Mouse (Mus musculus) intestine, embryonic 14.5 days (tissue): ENCODE data around the gene Fgf14. TPM values are rescaled to one million over a fixed set of nuclear protein-coding genes. Genes with fewer than 3 reads are reported as not detected.

Experiments used
- ATAC-seq: fragments of 200-750 bp; cut with Nextera tagmentation; replicated peaks from 2 replicates; pipeline ENCODE4 v1.8.0; 2017; ENCODE audit warnings: low read depth, moderate number of reproducible peaks, moderate TSS enrichment, moderate library complexity; ENCODE audit not compliant: low FRiP score, low TSS enrichment
- DNase-seq: peaks from one replicate; pipeline ENCODE4 v3.0.0-alpha.2; 2018; ENCODE audit warnings: low spot score
- H3K27ac ChIP-seq: fragments of 300-500 bp; sonication (generic); 2 replicates; pipeline ENCODE4 v1.5.1; 2014; ENCODE audit warnings: low read depth, mild to moderate bottlenecking, control low read depth
- H3K27me3 ChIP-seq: fragments of 300-500 bp; sonication (generic); replicated peaks from 2 replicates; pipeline ENCODE4 v1.6.1; 2014; ENCODE audit warnings: low read length, control low read depth; ENCODE audit not compliant: control insufficient read depth, insufficient read depth
- H3K36me3 ChIP-seq: fragments of 300-500 bp; sonication (generic); 2 replicates; pipeline ENCODE4 v1.6.1; 2014; ENCODE audit warnings: low read length, control low read depth; ENCODE audit not compliant: control insufficient read depth, insufficient read depth
- H3K4me1 ChIP-seq: fragments of 300-500 bp; sonication (generic); replicated peaks from 2 replicates; pipeline ENCODE4 v1.6.1; 2014; ENCODE audit warnings: low read length, control low read depth, mixed read lengths; ENCODE audit not compliant: control insufficient read depth, insufficient read depth
- H3K4me2 ChIP-seq: fragments of 300-500 bp; sonication (generic); 2 replicates; pipeline ENCODE4 v1.6.1; 2014; ENCODE audit warnings: low read length
- H3K4me3 ChIP-seq: fragments of 300-500 bp; sonication (generic); 2 replicates; pipeline ENCODE4 v1.5.1; 2014; ENCODE audit warnings: low read depth, low read length, control low read depth, mixed read lengths
- H3K9ac ChIP-seq: fragments of 300-500 bp; sonication (generic); 2 replicates; pipeline ENCODE4 v1.6.1; 2014; ENCODE audit warnings: mild to moderate bottlenecking, low read length
- H3K9me3 ChIP-seq: fragments of 300-500 bp; sonication (generic); 2 replicates; pipeline ENCODE4 v1.6.1; 2016; ENCODE audit warnings: low read length, control low read depth; ENCODE audit not compliant: control insufficient read depth
- WGBS: fragments of 180-500 bp; shearing (Covaris S2); extraction: QIAGEN DNeasy Blood & Tissue Kit; methylation state at CpG from one replicate; pipeline ENCODE4 v1.1.7; 2014; 5-methylcytosine and 5-hydroxymethylcytosine counted together
- polyA plus RNA-seq: library from polyadenylated mRNA; unstranded; fragments of >200 nt; fragmentation: Nextera tagmentation; extraction: Ambion mirVana; gene quantifications from 2 replicates; pipeline ENCODE4 v1.2.1, GENCODE M21; 2014

The Fgf14 gene
- polyA plus RNA-seq, 1 experiment from 2014 or later, result 0.65 TPM

DNA sequence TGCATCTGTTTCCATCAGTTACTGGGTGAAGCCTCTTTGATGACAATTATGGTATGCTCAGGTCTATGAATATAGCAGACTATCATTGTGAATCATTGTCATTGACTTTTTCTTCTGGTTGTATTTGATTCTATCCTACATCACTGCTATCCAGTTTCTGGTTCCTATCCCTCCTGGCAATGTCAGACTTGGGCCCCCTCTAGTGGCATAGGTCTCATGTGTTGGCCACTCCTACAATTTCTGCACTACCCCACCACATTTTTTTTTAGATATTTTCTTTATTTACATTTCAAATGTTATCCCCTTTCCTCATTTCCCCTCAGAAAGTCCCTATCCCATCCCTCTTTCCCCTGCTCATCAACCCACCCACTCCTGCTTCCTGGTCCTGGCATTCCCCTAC lies 409.9 kb downstream of the Fgf14 start:
- Histone ChIP-seq H3K9ac (no peak overlapping the region), H3K9me3 (no peaks in the 10 kb centered on the region), H3K27me3 (no peaks in the 10 kb centered on the region), H3K4me2 (no peak overlapping the region), H3K27ac (no peak overlapping the region), H3K36me3 (no peaks in the 10 kb centered on the region), H3K4me1 (no peaks in the 10 kb centered on the region), H3K4me3 (no peak overlapping the region)
- DNase-seq (no peak), ATAC-seq (no peak)

DNA sequence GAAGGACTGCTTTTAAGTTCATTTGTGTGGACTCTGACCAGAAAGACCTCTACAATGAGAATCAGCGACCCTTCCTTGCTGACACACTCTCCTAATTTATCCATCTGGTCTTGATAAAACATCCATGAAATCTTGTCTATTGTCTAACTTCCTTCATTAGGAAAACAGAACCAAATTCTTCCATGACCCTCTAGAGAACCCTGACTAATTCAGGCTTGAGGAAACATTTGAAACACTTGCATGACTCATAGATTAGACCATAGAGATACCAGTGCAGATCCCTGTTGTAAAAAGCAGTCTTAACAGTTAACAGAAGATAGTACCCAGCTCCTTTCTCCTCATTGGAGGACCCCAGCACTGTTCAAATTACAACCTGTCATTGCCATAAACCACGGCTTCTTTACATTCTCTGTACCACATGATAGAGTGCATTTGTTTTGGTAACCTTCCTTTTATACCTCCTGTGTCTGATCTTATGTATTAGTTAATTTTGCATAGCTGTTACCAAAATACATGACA lies 412.3 kb downstream of the Fgf14 start:
- WGBS, result 37% methylated on average over 2 of the region's 2 CpGs
- no peak overlapping the region for H3K27ac ChIP-seq
- no peaks in the 10 kb centered on the region for H3K9me3 ChIP-seq
- DNase-seq (no peak), ATAC-seq (peak; percentile 92)
- H3K4me1 ChIP-seq, result no peaks in the 10 kb centered on the region
- no peaks in the 10 kb centered on the region for H3K36me3 ChIP-seq
- H3K9ac ChIP-seq, result no peak overlapping the region
- no peak overlapping the region for H3K4me2 ChIP-seq
- no peaks in the 10 kb centered on the region for H3K27me3 ChIP-seq
- no peak overlapping the region for H3K4me3 ChIP-seq

DNA sequence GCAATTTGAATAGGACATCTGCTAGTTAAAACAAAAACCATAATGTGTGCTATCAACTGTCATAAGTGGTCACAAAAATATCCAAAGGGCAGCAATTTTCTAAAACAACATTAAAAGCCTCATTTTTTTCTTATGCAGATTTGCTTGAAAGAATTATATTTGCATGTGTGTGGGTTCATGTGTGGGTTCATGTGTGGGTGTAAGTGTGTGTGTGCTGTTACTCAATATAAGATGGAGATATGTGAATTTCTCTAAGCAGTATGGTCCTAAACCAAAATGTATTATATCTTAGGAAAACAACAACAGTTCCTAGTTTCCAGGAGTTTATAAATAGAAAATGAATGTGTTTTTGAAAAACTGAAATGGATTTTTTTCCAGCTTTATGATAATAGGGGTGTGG lies 413.7 kb downstream of the Fgf14 start:
- no peak overlapping the region for H3K9ac ChIP-seq
- no peak overlapping the region for H3K4me2 ChIP-seq
- no peaks in the 10 kb centered on the region for H3K27me3 ChIP-seq
- no peaks in the 10 kb centered on the region for H3K9me3 ChIP-seq
- no peak for ATAC-seq
- H3K4me1 ChIP-seq, result no peaks in the 10 kb centered on the region
- no peaks in the 10 kb centered on the region for H3K36me3 ChIP-seq
- DNase-seq, result no peak
- no peak overlapping the region for H3K27ac ChIP-seq
- H3K4me3 ChIP-seq, result no peak overlapping the region

DNA sequence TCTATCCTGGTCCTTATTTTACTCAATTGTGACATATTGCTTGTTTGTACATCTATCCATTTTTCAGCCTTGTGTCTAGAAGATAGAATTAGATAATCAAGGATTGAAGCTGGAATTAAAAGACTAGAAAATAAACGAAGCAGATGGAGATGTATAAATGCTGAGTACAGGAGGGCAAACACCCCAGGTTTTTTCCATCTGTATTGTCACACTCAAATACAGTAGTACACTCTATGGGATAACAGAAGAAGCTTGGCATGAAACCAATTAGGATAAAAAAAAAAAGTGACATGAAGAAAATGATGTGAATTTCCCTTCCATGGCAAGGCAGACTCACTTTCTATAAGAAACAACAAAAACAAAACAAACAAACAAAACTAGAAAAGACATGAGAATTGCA lies 429.4 kb downstream of the Fgf14 start:
- no peaks in the 10 kb centered on the region for H3K36me3 ChIP-seq
- ATAC-seq, result no peak
- no peak overlapping the region for H3K27ac ChIP-seq
- H3K27me3 ChIP-seq, result no peaks in the 10 kb centered on the region
- H3K9ac ChIP-seq, result no peak overlapping the region
- no peak overlapping the region for H3K4me2 ChIP-seq
- H3K4me1 ChIP-seq, result no peaks in the 10 kb centered on the region
- no peak overlapping the region for H3K4me3 ChIP-seq
- 65% methylated on average over 1 of the region's 1 CpGs for WGBS
- H3K9me3 ChIP-seq, result no peaks in the 10 kb centered on the region
- no peak for DNase-seq

GRCm38 (mm10) chr14:124223445-124223844 lies 453.5 kb downstream of the Fgf14 start:
- Histone ChIP-seq H3K4me2 (no peak overlapping the region), H3K27me3 (no peaks in the 10 kb centered on the region), H3K4me3 (no peak overlapping the region), H3K36me3 (no peaks in the 10 kb centered on the region), H3K9ac (no peak overlapping the region), H3K4me1 (no peaks in the 10 kb centered on the region), H3K27ac (no peak overlapping the region), H3K9me3 (no peaks in the 10 kb centered on the region)
- 63% methylated on average over 2 of the region's 2 CpGs for WGBS
- ATAC-seq, result no peak
- DNase-seq, result no peak

- Histone ChIP-seq H3K4me3 (no peak overlapping the region), H3K9me3 (no peaks in the 10 kb centered on the region), H3K4me1 (no peaks in the 10 kb centered on the region), H3K27ac (no peak overlapping the region), H3K4me2 (no peak overlapping the region), H3K36me3 (no peaks in the 10 kb centered on the region), H3K9ac (no peak overlapping the region), H3K27me3 (no peaks in the 10 kb centered on the region)
- DNase-seq, result no peak
- WGBS, result 36% methylated on average over 1 of the region's 1 CpGs
- no peak for ATAC-seq
These were observed 454.5 kb downstream of the Fgf14 start for GRCm38 (mm10) chr14:124222447-124222846.

- Histone ChIP-seq H3K4me2 (no peak overlapping the region), H3K36me3 (no peaks in the 10 kb centered on the region), H3K27me3 (no peaks in the 10 kb centered on the region), H3K9me3 (no peaks in the 10 kb centered on the region), H3K4me1 (no peaks in the 10 kb centered on the region), H3K4me3 (no peak overlapping the region), H3K9ac (no peak overlapping the region), H3K27ac (no peak overlapping the region)
- ATAC-seq (no peak), DNase-seq (no peak)
- 56% methylated on average over 2 of the region's 2 CpGs for WGBS
These were observed 455.9 kb downstream of the Fgf14 start for GRCm38 (mm10) chr14:124220979-124221378.

GRCm38 (mm10) chr14:124195806-124196205 lies 481.1 kb downstream of the Fgf14 start:
- Histone ChIP-seq H3K9me3 (no peaks in the 10 kb centered on the region), H3K4me2 (no peak overlapping the region), H3K4me3 (no peak overlapping the region), H3K27me3 (peaks cover 35% of the 10 kb centered on the region), H3K27ac (no peak overlapping the region), H3K4me1 (no peaks in the 10 kb centered on the region), H3K9ac (no peak overlapping the region), H3K36me3 (no peaks in the 10 kb centered on the region)
- ATAC-seq, result no peak
- 13% methylated on average over 7 of the region's 7 CpGs for WGBS
- no peak for DNase-seq

DNA sequence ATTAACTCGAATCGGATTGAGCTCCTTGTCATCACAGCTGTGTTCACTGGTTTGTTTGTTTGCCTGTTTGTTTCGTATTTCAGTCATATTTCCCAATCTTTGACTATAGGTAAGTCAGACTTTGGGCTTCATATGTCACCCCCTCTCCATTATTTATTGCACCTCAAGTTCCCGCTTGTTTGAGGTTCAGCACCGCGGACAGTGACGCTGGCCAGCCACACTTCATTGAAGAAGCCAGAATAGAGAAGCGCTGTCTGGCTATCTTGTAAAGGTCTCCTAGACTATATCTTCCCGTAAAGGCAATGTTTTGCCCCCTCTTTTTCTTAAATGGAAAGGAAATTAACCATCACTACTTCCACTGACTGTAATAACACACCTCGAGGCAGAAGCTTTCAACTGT lies 481.6 kb downstream of the Fgf14 start:
- DNase-seq, result peak; percentile 80
- no peak for ATAC-seq
- no peak overlapping the region for H3K4me3 ChIP-seq
- peaks cover 35% of the 10 kb centered on the region for H3K27me3 ChIP-seq
- WGBS, result 26% methylated on average over 10 of the region's 10 CpGs
- no peak overlapping the region for H3K4me2 ChIP-seq
- H3K9me3 ChIP-seq, result no peaks in the 10 kb centered on the region
- no peaks in the 10 kb centered on the region for H3K4me1 ChIP-seq
- no peaks in the 10 kb centered on the region for H3K36me3 ChIP-seq
- H3K27ac ChIP-seq, result no peak overlapping the region
- no peak overlapping the region for H3K9ac ChIP-seq
